Mouse (Mus musculus): ENCODE measurements around the gene Nt5dc1. TPM values are rescaled to one million over a fixed set of nuclear protein-coding genes. Genes with fewer than 3 reads are reported as not detected.
A peak's percentile ranks its signal among the peaks of the same experiment; 100 is the strongest.

The Nt5dc1 gene
- polyA plus RNA-seq, 1 experiment from 2014 or later, result 5.1 TPM

- no peak overlapping the region for H3K27ac ChIP-seq
- no peak overlapping the region for H3K4me3 ChIP-seq
- no peak for ATAC-seq (ENCODE audit: low FRiP score)
- H3K9ac ChIP-seq, result no peak overlapping the region
- H3K36me3 ChIP-seq, result no peaks in the 10 kb centered on the region
- H3K4me1 ChIP-seq, result no peaks in the 10 kb centered on the region
- H3K27me3 ChIP-seq, result no peaks in the 10 kb centered on the region
- no peak overlapping the region for H3K4me2 ChIP-seq (replicated peaks)
- no peaks in the 10 kb centered on the region for H3K9me3 ChIP-seq (replicated peaks)
These were observed 54.6 kb downstream of the Nt5dc1 start for GRCm38 (mm10) chr10:34363756-34364155.

GRCm38 (mm10) chr10:34358263-34358662 is 60.1 kb downstream of the Nt5dc1 start:
- Histone ChIP-seq H3K4me1 (no peaks in the 10 kb centered on the region), H3K4me3 (no peak overlapping the region), H3K36me3 (no peaks in the 10 kb centered on the region), H3K4me2 (replicated peaks) (no peak overlapping the region), H3K27me3 (no peaks in the 10 kb centered on the region), H3K9me3 (replicated peaks) (no peaks in the 10 kb centered on the region), H3K9ac (no peak overlapping the region), H3K27ac (no peak overlapping the region)
- 83% methylated on average over 3 of the region's 3 CpGs for WGBS
- ATAC-seq (ENCODE audit: low FRiP score), result no peak

- Histone ChIP-seq H3K27ac (no peak overlapping the region), H3K4me2 (replicated peaks) (no peak overlapping the region), H3K36me3 (no peaks in the 10 kb centered on the region), H3K9me3 (replicated peaks) (no peaks in the 10 kb centered on the region), H3K4me1 (no peaks in the 10 kb centered on the region), H3K9ac (no peak overlapping the region), H3K4me3 (no peak overlapping the region), H3K27me3 (no peaks in the 10 kb centered on the region)
- ATAC-seq (ENCODE audit: low FRiP score), result no peak
- WGBS, result 85% methylated on average over 4 of the region's 4 CpGs
These were observed 66.2 kb downstream of the Nt5dc1 start for GRCm38 (mm10) chr10:34352166-34352565.

- Histone ChIP-seq H3K4me1 (no peaks in the 10 kb centered on the region), H3K27ac (no peak overlapping the region), H3K9ac (no peak overlapping the region), H3K9me3 (replicated peaks) (no peaks in the 10 kb centered on the region), H3K4me2 (replicated peaks) (no peak overlapping the region), H3K4me3 (no peak overlapping the region), H3K27me3 (no peaks in the 10 kb centered on the region), H3K36me3 (no peaks in the 10 kb centered on the region)
- 86% methylated on average over 1 of the region's 1 CpGs for WGBS
- ATAC-seq (ENCODE audit: low FRiP score), result no peak
These were observed 76.5 kb downstream of the Nt5dc1 start for GRCm38 (mm10) chr10:34341886-34342285.

- Histone ChIP-seq H3K27ac (no peak overlapping the region), H3K4me1 (no peaks in the 10 kb centered on the region), H3K36me3 (no peaks in the 10 kb centered on the region), H3K27me3 (no peaks in the 10 kb centered on the region), H3K4me3 (no peak overlapping the region), H3K4me2 (replicated peaks) (no peak overlapping the region), H3K9ac (no peak overlapping the region), H3K9me3 (replicated peaks) (no peaks in the 10 kb centered on the region)
- 84% methylated on average over 6 of the region's 6 CpGs for WGBS
- ATAC-seq (ENCODE audit: low FRiP score), result no peak
These were observed 77.3 kb downstream of the Nt5dc1 start for GRCm38 (mm10) chr10:34341014-34341413.

GRCm38 (mm10) chr10:34328310-34328709 is 90.0 kb downstream of the Nt5dc1 start:
- ATAC-seq (ENCODE audit: low FRiP score), result peak; percentile 83
- H3K4me3 ChIP-seq, result no peak overlapping the region
- H3K9ac ChIP-seq, result no peak overlapping the region
- no peaks in the 10 kb centered on the region for H3K27me3 ChIP-seq
- H3K9me3 ChIP-seq (replicated peaks), result no peaks in the 10 kb centered on the region
- WGBS, result 5% methylated on average over 2 of the region's 2 CpGs
- H3K36me3 ChIP-seq, result no peaks in the 10 kb centered on the region
- H3K4me2 ChIP-seq (replicated peaks), result no peak overlapping the region
- no peak overlapping the region for H3K27ac ChIP-seq
- H3K4me1 ChIP-seq, result no peaks in the 10 kb centered on the region

- no peak overlapping the region for H3K9ac ChIP-seq
- ATAC-seq (ENCODE audit: low FRiP score), result no peak
- no peaks in the 10 kb centered on the region for H3K36me3 ChIP-seq
- no peak overlapping the region for H3K4me3 ChIP-seq
- H3K4me1 ChIP-seq, result no peaks in the 10 kb centered on the region
- no peaks in the 10 kb centered on the region for H3K27me3 ChIP-seq
- H3K4me2 ChIP-seq (replicated peaks), result no peak overlapping the region
- no peak overlapping the region for H3K27ac ChIP-seq
- no peaks in the 10 kb centered on the region for H3K9me3 ChIP-seq (replicated peaks)
- WGBS, result 63% methylated on average over 5 of the region's 5 CpGs
These were observed 91.2 kb downstream of the Nt5dc1 start for GRCm38 (mm10) chr10:34327144-34327543.

GRCm38 (mm10) chr10:34326701-34327100 is 91.7 kb downstream of the Nt5dc1 start:
- H3K4me2 ChIP-seq (replicated peaks), result no peak overlapping the region
- H3K27ac ChIP-seq, result no peak overlapping the region
- H3K9ac ChIP-seq, result no peak overlapping the region
- H3K4me3 ChIP-seq, result no peak overlapping the region
- no peaks in the 10 kb centered on the region for H3K36me3 ChIP-seq
- no peaks in the 10 kb centered on the region for H3K9me3 ChIP-seq (replicated peaks)
- no peak for ATAC-seq (ENCODE audit: low FRiP score)
- 22% methylated on average over 4 of the region's 4 CpGs for WGBS
- no peaks in the 10 kb centered on the region for H3K27me3 ChIP-seq
- no peaks in the 10 kb centered on the region for H3K4me1 ChIP-seq

GRCm38 (mm10) chr10:34320809-34321208 is 97.5 kb downstream of the Nt5dc1 start:
- Histone ChIP-seq H3K9ac (no peak overlapping the region), H3K4me2 (replicated peaks) (no peak overlapping the region), H3K27me3 (no peaks in the 10 kb centered on the region), H3K27ac (no peak overlapping the region), H3K4me1 (peaks cover 18% of the 10 kb centered on the region), H3K36me3 (no peaks in the 10 kb centered on the region), H3K9me3 (replicated peaks) (no peaks in the 10 kb centered on the region), H3K4me3 (no peak overlapping the region)
- no peak for ATAC-seq (ENCODE audit: low FRiP score)
- 85% methylated on average over 2 of the region's 2 CpGs for WGBS

GRCm38 (mm10) chr10:34317217-34317606 is 101.1 kb downstream of the Nt5dc1 start:
- H3K4me1 ChIP-seq, result peaks cover 24% of the 10 kb centered on the region
- peak overlapping the region; percentile 87 for H3K27ac ChIP-seq
- H3K36me3 ChIP-seq, result no peaks in the 10 kb centered on the region
- H3K4me3 ChIP-seq, result no peak overlapping the region
- WGBS, result 19% methylated on average over 2 of the region's 2 CpGs
- H3K27me3 ChIP-seq, result no peaks in the 10 kb centered on the region
- peak overlapping the region; percentile 43 for H3K4me2 ChIP-seq (replicated peaks)
- ATAC-seq (ENCODE audit: low FRiP score), result peak; percentile 74
- no peak overlapping the region for H3K9ac ChIP-seq
- no peaks in the 10 kb centered on the region for H3K9me3 ChIP-seq (replicated peaks)

GRCm38 (mm10) chr10:34316571-34317216 is 101.7 kb downstream of the Nt5dc1 start:
- peak overlapping the region; percentile 10; the same call in 1 of the 2 replicates for H3K4me3 ChIP-seq
- peak overlapping the region; percentile 43 for H3K4me2 ChIP-seq (replicated peaks)
- H3K9me3 ChIP-seq (replicated peaks), result no peaks in the 10 kb centered on the region
- H3K27me3 ChIP-seq, result no peaks in the 10 kb centered on the region
- no peak overlapping the region for H3K9ac ChIP-seq
- WGBS, result 0% methylated on average over 3 of the region's 3 CpGs
- H3K27ac ChIP-seq, result peak overlapping the region; percentile 87
- no peaks in the 10 kb centered on the region for H3K36me3 ChIP-seq
- ATAC-seq (ENCODE audit: low FRiP score), result peak; percentile 95
- peaks cover 24% of the 10 kb centered on the region for H3K4me1 ChIP-seq

GRCm38 (mm10) chr10:34312536-34312935 is 105.8 kb downstream of the Nt5dc1 start:
- ATAC-seq (ENCODE audit: low FRiP score), result no peak
- 71% methylated on average over 3 of the region's 3 CpGs for WGBS
- no peaks in the 10 kb centered on the region for H3K27me3 ChIP-seq
- peaks cover 21% of the 10 kb centered on the region for H3K4me1 ChIP-seq
- no peak overlapping the region for H3K27ac ChIP-seq
- no peak overlapping the region for H3K9ac ChIP-seq
- no peak overlapping the region for H3K4me3 ChIP-seq
- no peaks in the 10 kb centered on the region for H3K9me3 ChIP-seq (replicated peaks)
- H3K36me3 ChIP-seq, result no peaks in the 10 kb centered on the region
- H3K4me2 ChIP-seq (replicated peaks), result no peak overlapping the region

GRCm38 (mm10) chr10:34309915-34310685 is 108.3 kb downstream of the Nt5dc1 start:
- H3K9me3 ChIP-seq (replicated peaks), result no peaks in the 10 kb centered on the region
- H3K27ac ChIP-seq, result no peak overlapping the region
- H3K4me1 ChIP-seq, result 0 out of 2 replicates have a peak, but pooled peaks cover under 1% of the 10 kb centered on the region
- no peak for ATAC-seq (ENCODE audit: low FRiP score)
- H3K27me3 ChIP-seq, result no peaks in the 10 kb centered on the region
- H3K4me3 ChIP-seq, result no peak overlapping the region
- no peak overlapping the region for H3K9ac ChIP-seq
- 93% methylated on average over 9 of the region's 9 CpGs for WGBS
- no peaks in the 10 kb centered on the region for H3K36me3 ChIP-seq
- no peak overlapping the region for H3K4me2 ChIP-seq (replicated peaks)
